Mouse (Mus musculus) midbrain, embryonic 13.5 days (tissue): Measurements from ENCODE around the gene Ifnlr1. TPM values are rescaled to one million over a fixed set of nuclear protein-coding genes. Genes with fewer than 3 reads are reported as not detected.

Source experiments
- ATAC-seq: fragments of 200-750 bp; cut with Nextera tagmentation; 2 replicates; pipeline ENCODE4 v1.8.0; 2017; ENCODE audit warnings: mild to moderate bottlenecking, moderate TSS enrichment, moderate library complexity
- H3K27ac ChIP-seq: fragments of 300-500 bp; sonication (generic); 2 replicates; pipeline ENCODE4 v1.5.1; 2015; ENCODE audit warnings: inconsistent platforms, mild to moderate bottlenecking, moderate library complexity
- H3K27me3 ChIP-seq: fragments of 300-500 bp; sonication (generic); 2 replicates; pipeline ENCODE4 v1.6.1; 2015; ENCODE audit warnings: mild to moderate bottlenecking, inconsistent platforms
- H3K36me3 ChIP-seq: fragments of 300-500 bp; sonication (generic); 2 replicates; pipeline ENCODE4 v1.6.1; 2015; ENCODE audit warnings: mild to moderate bottlenecking, inconsistent platforms
- H3K4me1 ChIP-seq: fragments of 300-500 bp; sonication (generic); replicated peaks from 2 replicates; pipeline ENCODE4 v1.6.1; 2015; ENCODE audit warnings: inconsistent platforms
- H3K4me2 ChIP-seq: fragments of 300-500 bp; sonication (generic); replicated peaks from 2 replicates; pipeline ENCODE4 v1.6.1; 2015; ENCODE audit warnings: moderate library complexity, mild to moderate bottlenecking, inconsistent platforms
- H3K4me3 ChIP-seq: fragments of 300-500 bp; sonication (generic); replicated peaks from 2 replicates; pipeline ENCODE4 v1.5.1; 2015; ENCODE audit warnings: mild to moderate bottlenecking, inconsistent platforms
- H3K9ac ChIP-seq: fragments of 300-500 bp; sonication (generic); replicated peaks from 2 replicates; pipeline ENCODE4 v1.6.1; 2015; ENCODE audit warnings: mild to moderate bottlenecking, inconsistent platforms
- H3K9me3 ChIP-seq: fragments of 300-500 bp; sonication (generic); 2 replicates; pipeline ENCODE4 v1.6.1; 2016; ENCODE audit warnings: mild to moderate bottlenecking, inconsistent platforms
- WGBS: fragments of 180-500 bp; shearing (Covaris S2); methylation state at CpG from one replicate; pipeline ENCODE4 v1.1.7; 2015; 5-methylcytosine and 5-hydroxymethylcytosine counted together
- polyA plus RNA-seq: library from polyadenylated mRNA; unstranded; fragments of >200 nt; fragmentation: Nextera tagmentation; extraction: Ambion mirVana; gene quantifications from 2 replicates; pipeline ENCODE4 v1.2.1, GENCODE M21; 2015

The Ifnlr1 gene
- polyA plus RNA-seq, 1 experiment from 2014 or later, result 0.16 TPM

- no peaks in the 10 kb centered on the region for H3K9me3 ChIP-seq
- H3K4me3 ChIP-seq, result no peak overlapping the region
- no peak overlapping the region for H3K9ac ChIP-seq
- no peak for ATAC-seq
- no peaks in the 10 kb centered on the region for H3K4me1 ChIP-seq
- no peaks in the 10 kb centered on the region for H3K36me3 ChIP-seq
- peaks cover 7% of the 10 kb centered on the region; the same call in 1 of the 2 replicates for H3K27me3 ChIP-seq
- H3K4me2 ChIP-seq, result no peak overlapping the region
- 86% methylated on average over 6 of the region's 6 CpGs for WGBS
- no peak overlapping the region for H3K27ac ChIP-seq
Measured at GRCm38 (mm10) chr4:135664656-135665055, 21.4 kb upstream of the Ifnlr1 start.

DNA sequence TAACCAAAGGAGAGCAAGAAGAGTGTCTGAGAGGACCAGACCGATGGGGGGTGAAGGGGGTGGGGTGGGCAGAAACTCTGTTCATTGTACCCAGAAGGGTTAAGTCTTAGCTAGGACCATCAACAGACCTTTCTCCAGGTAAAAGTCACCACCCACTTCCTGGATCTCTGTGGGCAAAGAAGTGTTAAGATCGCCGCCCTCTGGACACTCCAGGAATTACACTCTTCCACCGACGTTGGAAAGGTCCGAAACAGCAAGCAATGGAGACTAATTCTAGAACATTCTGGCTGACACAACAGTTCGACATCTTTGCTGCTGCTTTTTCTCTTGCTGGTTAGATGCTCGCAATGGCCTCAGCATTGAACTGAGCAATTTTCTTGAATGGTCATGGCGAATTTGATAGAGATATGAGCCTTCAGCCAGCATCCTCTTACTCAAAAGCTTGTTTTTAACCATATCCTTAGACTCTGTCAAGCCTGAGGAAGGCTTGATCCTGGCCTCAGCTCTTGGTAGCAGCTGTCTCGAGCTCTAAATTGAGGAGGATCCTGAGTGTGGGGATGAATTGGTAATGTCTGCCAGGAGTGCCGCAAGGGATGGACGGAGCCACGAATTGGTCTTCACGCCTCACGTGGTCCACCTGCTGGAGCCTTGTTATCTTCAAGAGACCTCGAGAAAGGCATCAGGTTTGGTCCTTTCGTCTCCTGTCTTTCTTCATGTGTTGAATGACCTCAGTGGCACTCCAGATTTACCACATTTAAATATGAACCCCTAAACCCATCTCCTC, 19.7 kb upstream of the Ifnlr1 start:
- Histone ChIP-seq H3K4me3 (no peak overlapping the region), H3K9me3 (no peaks in the 10 kb centered on the region), H3K4me1 (no peaks in the 10 kb centered on the region), H3K27ac (no peak overlapping the region), H3K27me3 (peaks cover 7% of the 10 kb centered on the region; the same call in 1 of the 2 replicates), H3K9ac (no peak overlapping the region), H3K4me2 (no peak overlapping the region), H3K36me3 (no peaks in the 10 kb centered on the region)
- WGBS, result 58% methylated on average over 17 of the region's 17 CpGs
- ATAC-seq, result no peak

DNA sequence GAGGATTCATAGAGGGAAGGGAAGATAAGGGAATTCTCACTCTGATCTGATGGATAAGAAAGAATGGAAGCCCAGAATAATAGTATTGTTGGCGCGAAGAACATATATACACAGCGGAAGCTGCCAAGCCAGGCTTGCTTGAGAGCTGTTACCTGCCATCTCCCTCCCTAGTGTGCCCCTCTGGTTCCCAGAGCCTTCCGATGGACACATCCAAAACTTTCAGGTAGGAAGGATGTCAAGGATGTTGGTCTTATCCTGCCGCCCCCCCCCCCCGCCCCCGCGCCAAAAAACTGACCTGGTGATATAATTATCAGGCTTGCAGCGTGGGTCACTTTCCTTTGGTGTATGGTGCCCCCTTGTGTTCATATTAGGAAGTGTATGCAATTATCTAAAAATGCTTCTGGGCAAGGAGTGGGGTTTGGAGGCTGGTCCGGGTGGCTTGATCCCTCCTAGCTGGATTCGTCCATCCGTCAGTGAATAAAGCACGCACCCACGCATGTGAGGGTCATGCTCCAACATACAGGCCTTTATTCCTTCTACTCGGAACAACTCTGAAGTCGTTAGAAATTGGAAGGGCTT, 18.7 kb upstream of the Ifnlr1 start:
- 15% methylated on average over 16 of the region's 16 CpGs for WGBS
- H3K9ac ChIP-seq, result no peak overlapping the region

DNA sequence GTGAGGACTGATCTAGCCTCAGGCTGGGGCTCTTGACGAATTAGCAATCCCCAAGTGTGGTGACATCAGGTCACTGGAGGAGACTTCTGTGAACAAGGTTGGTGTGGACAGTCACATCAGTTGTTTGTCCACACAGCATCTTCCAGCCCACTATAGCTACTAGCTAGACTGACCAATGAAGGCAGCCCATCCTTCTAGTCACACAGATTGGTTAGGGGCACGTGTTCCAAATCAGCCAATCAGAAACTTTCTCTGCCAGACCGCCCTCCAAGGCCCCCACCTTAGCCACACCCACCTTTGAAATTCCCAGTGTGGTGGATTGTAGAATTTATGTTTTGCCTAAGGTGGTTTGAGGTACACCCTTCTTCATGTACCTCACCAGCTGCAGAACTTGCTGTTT, 12.6 kb upstream of the Ifnlr1 start:
- H3K27me3 ChIP-seq, result no peaks in the 10 kb centered on the region
- no peaks in the 10 kb centered on the region for H3K36me3 ChIP-seq
- no peak for ATAC-seq
- H3K9ac ChIP-seq, result no peak overlapping the region
- no peak overlapping the region for H3K4me3 ChIP-seq
- H3K4me1 ChIP-seq, result 0 out of 2 replicates have a peak, but pooled peaks cover 12% of the 10 kb centered on the region
- no peak overlapping the region for H3K27ac ChIP-seq
- no peak overlapping the region for H3K4me2 ChIP-seq
- WGBS, result 70% methylated on average over 3 of the region's 3 CpGs
- H3K9me3 ChIP-seq, result no peaks in the 10 kb centered on the region

More for the DNA sequence above, 18.7 kb upstream of the Ifnlr1 start:
- Histone ChIP-seq H3K4me3 (no peak overlapping the region), H3K27ac (no peak overlapping the region), H3K36me3 (no peaks in the 10 kb centered on the region), H3K9me3 (no peaks in the 10 kb centered on the region), H3K4me2 (no peak overlapping the region), H3K4me1 (no peaks in the 10 kb centered on the region), H3K27me3 (peaks cover 7% of the 10 kb centered on the region; the same call in 1 of the 2 replicates)
- 0 out of 2 replicates have a peak, but pooled peaks have one; percentile 43 for ATAC-seq

GRCm38 (mm10) chr4:135674993-135675392, 11.1 kb upstream of the Ifnlr1 start:
- Histone ChIP-seq H3K36me3 (no peaks in the 10 kb centered on the region), H3K9ac (no peak overlapping the region), H3K4me1 (0 out of 2 replicates have a peak, but pooled peaks cover 12% of the 10 kb centered on the region), H3K4me3 (no peak overlapping the region), H3K9me3 (no peaks in the 10 kb centered on the region), H3K27me3 (no peaks in the 10 kb centered on the region), H3K27ac (no peak overlapping the region), H3K4me2 (no peak overlapping the region)
- ATAC-seq, result no peak
- WGBS, result 70% methylated on average over 9 of the region's 9 CpGs

DNA sequence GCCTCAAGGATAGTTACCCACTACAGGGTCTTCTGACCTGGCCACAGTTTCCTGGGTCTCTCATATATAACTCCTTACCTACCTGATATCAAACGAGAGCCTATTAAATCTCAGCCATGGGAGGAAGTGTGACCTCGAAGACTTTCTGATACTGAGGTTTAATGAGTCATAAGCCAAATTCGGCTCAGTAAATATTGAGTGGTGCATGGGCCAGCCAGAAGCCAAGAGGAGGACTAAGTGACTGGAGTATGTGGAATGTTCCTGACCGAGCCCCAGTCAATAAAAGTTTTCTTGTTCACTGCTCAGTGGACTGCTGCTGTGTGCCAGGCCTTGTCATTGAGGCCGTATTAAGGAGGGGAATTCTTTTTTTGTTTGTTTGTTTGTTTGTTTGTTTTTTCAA, 9.6 kb upstream of the Ifnlr1 start:
- H3K4me1 ChIP-seq, result 0 out of 2 replicates have a peak, but pooled peaks cover 12% of the 10 kb centered on the region
- H3K9ac ChIP-seq, result no peak overlapping the region
- ATAC-seq, result no peak
- 89% methylated on average over 5 of the region's 5 CpGs for WGBS
- H3K4me3 ChIP-seq, result no peak overlapping the region
- no peaks in the 10 kb centered on the region for H3K27me3 ChIP-seq
- H3K9me3 ChIP-seq, result no peaks in the 10 kb centered on the region
- no peaks in the 10 kb centered on the region for H3K36me3 ChIP-seq
- no peak overlapping the region for H3K27ac ChIP-seq
- no peak overlapping the region for H3K4me2 ChIP-seq

DNA sequence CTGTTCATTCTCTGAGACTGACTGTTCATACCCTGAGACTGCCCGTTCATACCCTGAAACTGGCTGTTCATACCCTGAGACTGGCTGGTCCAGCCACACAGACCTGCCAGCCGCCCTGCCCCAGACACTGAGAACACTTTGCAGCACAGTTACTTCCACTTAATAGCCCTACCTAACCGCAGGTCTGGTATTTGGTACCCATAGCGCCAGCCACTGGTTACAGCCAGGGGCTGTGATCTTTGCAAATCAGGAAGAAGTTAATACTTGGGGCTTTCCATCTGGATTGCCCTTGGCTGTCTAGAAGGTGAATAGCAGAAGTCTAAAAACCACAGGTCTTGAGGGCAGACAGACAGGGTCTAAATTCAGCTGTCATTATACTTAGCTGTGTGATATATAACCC, 6.8 kb upstream of the Ifnlr1 start:
- peaks cover 6% of the 10 kb centered on the region for H3K27me3 ChIP-seq
- 0 out of 2 replicates have a peak, but pooled peaks cover 8% of the 10 kb centered on the region for H3K4me1 ChIP-seq
- H3K4me3 ChIP-seq, result no peak overlapping the region
- no peaks in the 10 kb centered on the region for H3K36me3 ChIP-seq
- 85% methylated on average over 4 of the region's 4 CpGs for WGBS
- H3K9ac ChIP-seq, result no peak overlapping the region
- no peak for ATAC-seq
- no peak overlapping the region for H3K4me2 ChIP-seq
- no peak overlapping the region for H3K27ac ChIP-seq
- H3K9me3 ChIP-seq, result no peaks in the 10 kb centered on the region

- Histone ChIP-seq H3K4me2 (no peak overlapping the region), H3K9me3 (no peaks in the 10 kb centered on the region), H3K4me3 (no peak overlapping the region), H3K36me3 (no peaks in the 10 kb centered on the region), H3K9ac (no peak overlapping the region), H3K4me1 (peaks cover 13% of the 10 kb centered on the region), H3K27ac (no peak overlapping the region), H3K27me3 (peaks cover 30% of the 10 kb centered on the region)
- ATAC-seq, result no peak
- 65% methylated on average over 5 of the region's 5 CpGs for WGBS
Measured at GRCm38 (mm10) chr4:135681789-135682188, 4.3 kb upstream of the Ifnlr1 start.

DNA sequence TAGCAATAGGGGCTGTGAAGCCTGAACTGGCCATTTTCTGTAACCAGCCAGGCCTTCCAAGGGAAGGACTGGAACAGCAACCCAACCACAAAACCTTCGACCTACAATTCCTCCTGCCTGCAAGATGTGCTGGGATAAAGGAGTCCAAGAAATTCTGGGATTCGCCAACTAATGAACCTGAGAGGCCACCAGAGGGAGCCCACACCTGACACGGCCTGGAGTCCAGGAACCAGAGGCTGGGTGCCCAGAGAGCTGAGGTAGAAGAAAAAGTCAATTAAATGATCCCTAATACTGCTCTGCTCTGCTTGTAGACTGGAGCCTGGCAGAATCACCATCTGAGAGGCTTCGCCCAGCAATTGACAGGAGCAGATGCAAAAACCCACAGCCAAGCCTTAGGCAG, 2.5 kb upstream of the Ifnlr1 start:
- no peak for ATAC-seq
- Histone ChIP-seq H3K4me3 (no peak overlapping the region), H3K36me3 (no peaks in the 10 kb centered on the region), H3K27me3 (peaks cover 48% of the 10 kb centered on the region), H3K4me2 (no peak overlapping the region), H3K4me1 (peaks cover 14% of the 10 kb centered on the region), H3K9ac (no peak overlapping the region), H3K27ac (no peak overlapping the region), H3K9me3 (no peaks in the 10 kb centered on the region)
- WGBS, result 26% methylated on average over 4 of the region's 4 CpGs

- Histone ChIP-seq H3K4me3 (no peak overlapping the region), H3K4me2 (no peak overlapping the region), H3K27me3 (peaks cover 59% of the 10 kb centered on the region), H3K9ac (no peak overlapping the region), H3K9me3 (no peaks in the 10 kb centered on the region), H3K36me3 (no peaks in the 10 kb centered on the region), H3K27ac (no peak overlapping the region), H3K4me1 (peaks cover 14% of the 10 kb centered on the region)
- no peak for ATAC-seq
- WGBS, result 40% methylated on average over 3 of the region's 3 CpGs
Measured at GRCm38 (mm10) chr4:135684731-135685130, 1.4 kb upstream of the Ifnlr1 start.

DNA sequence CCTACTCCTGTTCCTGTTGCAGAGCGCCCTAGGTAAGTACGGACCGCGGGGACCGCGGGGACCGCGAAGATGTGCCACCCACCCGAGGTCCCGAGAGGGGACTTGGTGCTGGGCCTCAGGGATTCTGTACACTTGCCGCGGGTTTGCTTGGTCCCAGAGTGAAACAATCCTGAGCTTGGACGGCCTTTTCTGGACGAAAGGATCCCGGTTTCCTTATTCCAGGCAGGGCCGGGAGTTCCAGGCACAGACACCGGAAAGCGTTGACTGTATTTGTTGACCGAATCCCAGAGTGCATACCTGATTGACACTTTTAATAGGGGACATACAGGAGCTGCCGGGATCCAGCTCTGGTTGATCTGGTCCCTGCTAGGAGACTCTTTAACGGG, 474 bp downstream of the Ifnlr1 start:
- Histone ChIP-seq H3K36me3 (no peaks in the 10 kb centered on the region), H3K27ac (no peak overlapping the region), H3K9me3 (no peaks in the 10 kb centered on the region), H3K4me1 (peaks cover 14% of the 10 kb centered on the region), H3K9ac (peak overlapping the region; percentile 69), H3K4me2 (peak overlapping the region; percentile 92), H3K4me3 (peak overlapping the region; percentile 49), H3K27me3 (peaks cover 60% of the 10 kb centered on the region)
- under 1% methylated on average over 21 of the region's 21 CpGs for WGBS
- no peak for ATAC-seq

GRCm38 (mm10) chr4:135689797-135690196, 3.7 kb downstream of the Ifnlr1 start:
- no peak overlapping the region for H3K4me2 ChIP-seq
- peaks cover 50% of the 10 kb centered on the region for H3K27me3 ChIP-seq
- no peak overlapping the region for H3K27ac ChIP-seq
- H3K4me1 ChIP-seq, result peaks cover 14% of the 10 kb centered on the region
- WGBS, result 94% methylated on average over 7 of the region's 7 CpGs
- no peaks in the 10 kb centered on the region for H3K36me3 ChIP-seq
- no peak for ATAC-seq
- H3K9me3 ChIP-seq, result no peaks in the 10 kb centered on the region
- no peak overlapping the region for H3K4me3 ChIP-seq
- no peak overlapping the region for H3K9ac ChIP-seq
